Mouse (Mus musculus) olfactory bulb, adult 2 months (tissue): ENCODE results near the gene Syt1. TPM values are rescaled to one million over a fixed set of nuclear protein-coding genes. Genes with fewer than 3 reads are reported as not detected.

ENCODE experiments used
- H3K27ac ChIP-seq: fragments of 200-500 bp; 2 replicates; pipeline ENCODE4 v1.5.1; 2012; ENCODE audit warnings: low read depth, low read length; ENCODE audit not compliant: insufficient read depth
- H3K4me1 ChIP-seq: fragments of 200-500 bp; 2 replicates; pipeline ENCODE4 v1.6.1; 2012; ENCODE audit warnings: low read length; ENCODE audit not compliant: control insufficient read depth, insufficient read depth
- H3K4me3 ChIP-seq: fragments of 200-500 bp; 2 replicates; pipeline ENCODE4 v1.5.1; 2012; ENCODE audit warnings: mild to moderate bottlenecking, low read depth, low read length, moderate library complexity; ENCODE audit not compliant: insufficient read depth
- CTCF ChIP-seq: fragments of 200-500 bp; IDR thresholded peaks from 2 replicates; pipeline ENCODE4 v1.5.1; 2012; ENCODE audit warnings: low read depth, mild to moderate bottlenecking, low read length, moderate library complexity; ENCODE audit not compliant: insufficient read depth
- POLR2A ChIP-seq: fragments of 200-500 bp; IDR thresholded peaks from 2 replicates; pipeline ENCODE4 v1.6.1; 2012; ENCODE audit warnings: mild to moderate bottlenecking, low read depth, low read length, moderate library complexity; ENCODE audit not compliant: insufficient read depth
- WGBS: fragments of 180-500 bp; shearing (Covaris S2); methylation state at CpG from one replicate; pipeline ENCODE4 v1.1.7; 2018; 5-methylcytosine and 5-hydroxymethylcytosine counted together
- polyA plus RNA-seq: library from polyadenylated mRNA; stranded (reverse); fragments of >200 nt; gene quantifications from 2 replicates; pipeline ENCODE4 v1.2.4, GENCODE M21; 2012; ENCODE audit warnings: low replicate concordance; ENCODE audit not compliant: missing spikeins, insufficient read depth, insufficient read length

Gene Syt1
- polyA plus RNA-seq, 1 experiment: 384 TPM

DNA sequence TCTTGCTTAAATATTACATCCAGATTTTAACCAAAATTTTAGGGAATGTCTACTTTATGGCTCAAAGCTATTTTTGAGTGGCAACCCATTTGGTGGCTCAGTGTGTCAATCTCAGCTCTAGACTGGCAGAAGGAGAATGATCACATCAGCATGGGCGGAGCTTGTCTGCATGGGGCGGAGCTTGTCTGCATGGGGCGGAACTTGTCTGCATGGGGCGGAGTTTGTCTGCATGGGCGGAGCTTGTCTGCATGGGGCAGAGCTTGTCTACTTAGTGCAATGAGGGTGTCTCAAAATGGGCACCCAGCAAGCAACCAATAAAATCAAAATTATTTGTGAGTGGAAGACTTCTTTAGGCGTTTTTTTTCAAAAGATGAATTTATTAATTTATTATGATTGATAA, 117.5 kb downstream of the Syt1 start:
- 96% methylated on average over 6 of the region's 6 CpGs for WGBS
- Histone ChIP-seq H3K4me1 (no peaks in the 10 kb centered on the region), H3K27ac (no peak overlapping the region), H3K4me3 (no peak overlapping the region)
- TF ChIP-seq CTCF: no peak
- TF ChIP-seq POLR2A: no peak

DNA sequence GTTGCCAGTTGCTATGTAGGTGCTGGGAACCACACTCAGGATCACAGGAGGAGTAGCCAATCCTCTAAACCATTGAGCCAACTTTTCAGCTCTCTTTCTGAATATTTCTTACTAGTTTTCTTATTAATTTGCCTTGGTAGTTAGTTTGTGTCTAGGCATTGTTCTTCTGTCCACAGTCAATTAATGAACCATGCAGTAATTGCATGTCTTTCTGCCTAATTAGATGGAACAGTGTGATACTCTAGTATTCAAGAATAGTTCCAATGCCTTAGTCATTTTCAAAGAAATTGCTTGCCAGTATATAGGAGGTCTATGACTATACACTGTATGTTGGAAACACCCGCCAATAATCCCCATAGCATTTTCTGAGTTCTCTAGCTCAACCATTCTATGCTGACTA, 118.3 kb downstream of the Syt1 start:
- WGBS: 83% methylated on average over 1 of the region's 1 CpGs
- Histone ChIP-seq H3K4me1 (no peaks in the 10 kb centered on the region), H3K27ac (no peak overlapping the region), H3K4me3 (no peak overlapping the region)
- no peak for TF ChIP-seq POLR2A
- TF ChIP-seq CTCF: no peak

DNA sequence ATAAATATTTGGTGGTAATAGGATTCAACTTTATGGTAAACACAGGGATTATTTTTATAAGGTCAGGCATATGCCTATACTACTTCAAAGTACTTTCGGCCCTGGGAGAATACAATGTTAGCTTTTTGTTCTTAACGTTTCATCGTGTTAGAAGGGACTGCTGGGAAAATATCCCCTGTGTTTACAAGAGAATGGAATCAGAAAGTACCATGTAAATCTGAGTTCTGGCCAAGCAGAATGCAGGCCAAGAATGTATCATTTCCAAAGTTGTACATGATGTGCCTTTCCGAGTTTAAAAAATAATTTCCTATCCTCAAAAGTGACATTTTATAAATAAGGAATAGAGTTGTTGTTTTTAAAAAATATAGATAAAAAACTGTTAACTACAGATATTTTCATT, 121.7 kb downstream of the Syt1 start:
- Histone ChIP-seq H3K27ac (no peak overlapping the region), H3K4me1 (no peaks in the 10 kb centered on the region), H3K4me3 (no peak overlapping the region)
- 79% methylated on average over 4 of the region's 4 CpGs for WGBS
- TF ChIP-seq CTCF: no peak
- no peak for TF ChIP-seq POLR2A

DNA sequence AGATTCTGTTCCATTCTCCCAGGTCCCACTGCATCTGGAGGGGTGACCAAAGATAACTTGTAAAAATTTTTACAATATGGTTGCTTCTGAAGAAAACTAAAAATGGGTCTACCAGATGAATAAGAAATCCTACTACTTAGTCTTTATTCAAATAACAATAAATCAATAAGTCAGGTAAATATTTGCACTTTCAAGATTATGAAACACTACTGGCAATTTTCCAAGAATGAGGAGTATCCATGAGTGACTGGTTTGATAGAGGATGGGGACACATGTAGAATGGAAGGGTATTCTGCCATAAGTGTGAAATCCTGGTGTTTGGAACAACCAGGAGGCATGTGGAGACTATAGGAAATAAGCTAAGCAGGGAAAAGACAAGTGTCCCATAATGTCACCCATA, 124.0 kb downstream of the Syt1 start:
- H3K27ac ChIP-seq: no peak overlapping the region
- no peak overlapping the region for H3K4me3 ChIP-seq
- H3K4me1 ChIP-seq: no peaks in the 10 kb centered on the region
- TF ChIP-seq CTCF (no peak), POLR2A (no peak)

DNA sequence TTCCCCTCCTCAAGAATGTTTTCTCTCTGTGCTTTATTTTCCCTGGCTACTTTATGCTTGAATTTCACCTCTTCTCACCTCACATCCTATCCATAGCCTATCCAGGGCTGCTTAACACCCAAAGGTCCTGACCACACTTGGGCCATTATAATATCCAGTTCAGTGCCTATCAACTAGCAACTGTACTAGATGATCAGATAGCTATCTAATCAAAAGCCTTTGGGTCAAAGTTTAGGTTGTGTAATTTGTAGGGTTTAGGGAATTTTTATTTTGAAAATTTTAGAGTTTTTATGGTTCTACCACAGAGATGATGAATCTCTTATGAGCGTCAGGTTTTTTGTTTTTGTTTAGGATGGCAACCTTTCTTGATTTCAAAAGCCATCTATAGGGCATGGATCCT, 125.0 kb downstream of the Syt1 start:
- no peak for TF ChIP-seq CTCF
- TF ChIP-seq POLR2A: no peak
- H3K4me1 ChIP-seq: no peaks in the 10 kb centered on the region
- no peak overlapping the region for H3K4me3 ChIP-seq
- H3K27ac ChIP-seq: no peak overlapping the region
- 100% methylated on average over 1 of the region's 1 CpGs for WGBS

DNA sequence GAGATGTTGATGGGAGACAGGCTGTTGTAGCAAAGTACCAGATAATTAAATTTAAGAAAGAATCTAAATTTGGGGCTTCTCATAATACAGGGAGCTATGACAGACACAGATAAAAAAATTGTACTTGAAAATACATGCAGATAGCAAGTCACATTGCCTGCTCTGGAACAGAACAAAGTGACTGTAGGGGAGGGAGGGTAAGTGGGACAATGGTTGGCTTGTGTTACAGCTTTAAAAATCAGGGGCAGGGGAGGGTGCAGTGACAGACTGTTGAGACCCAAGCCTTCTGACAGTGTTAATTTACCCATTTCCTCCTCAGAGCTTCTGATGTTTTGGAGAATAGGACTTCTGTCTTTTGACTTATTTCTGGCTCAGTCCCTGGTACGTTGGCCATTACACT, 126.3 kb downstream of the Syt1 start:
- 23% methylated on average over 1 of the region's 1 CpGs for WGBS
- Histone ChIP-seq H3K4me1 (peaks cover 1% of the 10 kb centered on the region; the same call in 1 of the 2 replicates), H3K4me3 (no peak overlapping the region), H3K27ac (no peak overlapping the region)
- no peak for TF ChIP-seq POLR2A
- TF ChIP-seq CTCF: no peak

DNA sequence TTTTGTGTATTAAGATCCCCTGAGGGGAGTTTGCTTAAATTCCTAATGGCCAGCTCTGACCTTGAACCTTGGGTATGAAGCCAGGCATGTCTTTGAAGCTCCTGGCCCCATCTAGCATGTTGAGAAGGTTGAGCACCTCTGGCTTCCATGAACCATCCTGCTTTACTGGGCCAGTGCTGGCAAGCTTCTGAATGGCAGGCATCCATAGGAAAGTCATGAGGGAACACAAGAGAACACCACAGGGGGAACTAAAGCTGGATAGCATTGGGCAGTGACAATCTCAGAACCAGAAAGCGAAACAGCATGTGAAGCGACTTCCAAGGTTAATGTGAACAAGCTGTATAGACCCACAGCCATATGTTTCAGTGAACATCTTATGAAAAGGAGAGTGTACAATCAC, 130.4 kb downstream of the Syt1 start:
- no peak overlapping the region; the same call in 1 of the 2 replicates for H3K27ac ChIP-seq

DNA sequence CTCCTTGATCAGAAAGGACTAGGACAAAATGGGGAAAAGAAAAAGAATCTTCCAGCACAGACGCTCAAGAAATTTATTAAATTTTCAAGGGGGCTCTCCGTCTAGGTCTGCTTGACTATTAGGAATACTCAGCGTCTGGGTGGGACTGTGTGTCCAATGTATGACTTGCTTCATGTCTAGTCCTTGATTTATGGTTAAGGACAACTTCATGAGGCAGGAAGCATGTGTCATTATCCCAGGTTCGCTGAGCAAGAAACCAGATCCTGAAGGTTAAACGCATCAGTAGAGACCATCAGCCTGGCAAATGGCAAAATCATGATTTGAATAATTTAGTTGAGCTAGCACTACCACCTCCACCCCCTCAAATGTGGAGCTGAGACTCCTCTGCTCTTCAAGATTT, 135.1 kb downstream of the Syt1 start:
- WGBS: 94% methylated on average over 5 of the region's 5 CpGs
- Histone ChIP-seq H3K4me1 (peaks cover 9% of the 10 kb centered on the region), H3K4me3 (no peak overlapping the region), H3K27ac (no peak overlapping the region)
- TF ChIP-seq CTCF: no peak
- no peak for TF ChIP-seq POLR2A

More for the DNA sequence above, 130.4 kb downstream of the Syt1 start:
- no peak for TF ChIP-seq CTCF
- no peak for TF ChIP-seq POLR2A
- no peak overlapping the region for H3K4me3 ChIP-seq
- 94% methylated on average over 2 of the region's 2 CpGs for WGBS
- peaks cover 2% of the 10 kb centered on the region for H3K4me1 ChIP-seq

DNA sequence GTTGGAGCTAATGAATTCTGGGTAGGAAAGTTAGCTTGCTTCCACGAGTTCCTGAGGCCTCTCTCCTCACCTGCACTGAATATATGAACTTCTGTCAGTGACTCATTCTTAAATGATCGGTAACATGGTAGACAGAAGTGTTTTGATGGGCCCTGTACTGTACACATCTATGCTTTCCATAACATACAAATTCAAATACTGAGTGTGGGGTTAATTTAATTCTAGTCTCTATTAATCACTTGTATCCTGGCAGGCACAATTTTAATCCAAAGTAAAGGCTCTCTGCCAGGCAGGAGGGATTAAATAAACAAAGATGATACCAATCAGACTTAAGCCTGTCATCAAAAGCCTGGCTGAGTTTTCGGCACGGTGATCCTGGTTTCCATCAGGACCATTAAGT, 136.1 kb downstream of the Syt1 start:
- H3K4me1 ChIP-seq: peaks cover 9% of the 10 kb centered on the region
- H3K27ac ChIP-seq: no peak overlapping the region
- H3K4me3 ChIP-seq: no peak overlapping the region
- TF ChIP-seq CTCF (no peak), POLR2A (no peak)
- WGBS: 61% methylated on average over 4 of the region's 4 CpGs

DNA sequence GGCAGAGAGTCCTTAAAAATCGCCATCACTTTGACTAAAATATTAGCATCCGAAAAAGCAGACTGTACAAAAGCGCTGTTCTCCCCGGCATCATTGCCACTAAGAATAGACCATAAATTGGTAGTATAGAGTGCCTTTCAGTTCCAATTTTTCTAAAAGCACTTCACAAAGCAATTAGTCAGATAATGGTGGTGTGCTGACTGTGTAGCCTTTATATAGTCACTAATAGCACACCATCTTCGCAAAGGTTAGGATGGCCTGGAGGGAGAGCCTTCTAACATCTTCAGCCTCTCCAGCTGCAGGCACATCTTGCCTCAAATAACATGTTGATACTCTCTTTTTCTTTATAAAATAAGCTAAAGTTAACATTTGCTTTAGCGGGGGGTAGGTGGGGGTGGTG, 138.4 kb downstream of the Syt1 start:
- WGBS: 32% methylated on average over 6 of the region's 6 CpGs
- H3K4me3 ChIP-seq: no peak overlapping the region
- H3K27ac ChIP-seq: peak overlapping the region; percentile 86
- no peak for TF ChIP-seq CTCF
- no peak for TF ChIP-seq POLR2A
- H3K4me1 ChIP-seq: peaks cover 7% of the 10 kb centered on the region; the same call in 1 of the 2 replicates
